Mouse (Mus musculus): ENCODE results near the gene Spin4. TPM values are rescaled to one million over a fixed set of nuclear protein-coding genes. Genes with fewer than 3 reads are reported as not detected.

The Spin4 gene
- total and polyA plus RNA-seq, 3 experiments = 0.41 to 1.8 (median 0.98) TPM

DNA sequence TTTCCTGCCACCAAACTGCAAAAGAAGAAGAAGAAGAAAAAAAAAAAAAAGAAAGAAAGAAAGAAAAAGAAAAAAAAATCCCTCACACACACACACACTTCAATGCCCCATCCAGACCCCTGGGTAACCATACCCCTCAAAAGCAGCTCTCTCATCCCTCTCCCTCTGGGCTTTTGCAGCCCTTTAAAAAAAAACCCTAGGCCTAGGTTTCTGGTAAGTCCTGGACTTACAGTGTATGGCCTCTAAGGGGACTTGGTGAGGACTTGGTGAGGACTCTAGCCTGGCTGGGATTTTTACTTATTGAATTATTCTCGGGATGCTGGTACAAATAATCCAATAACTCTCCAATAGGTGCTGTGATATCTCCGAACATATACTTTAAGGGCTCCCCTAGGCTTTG lies 35.6 kb downstream of the Spin4 start:
- no peaks in the 10 kb centered on the region for H3K9me3 ChIP-seq (replicated peaks; ENCODE audit: low read length)
- H3K27me3 ChIP-seq (replicated peaks) = no peaks in the 10 kb centered on the region
- H3K4me2 ChIP-seq (ENCODE audit: insufficient read depth, low read depth, poor library complexity, severe bottlenecking) = no peak overlapping the region
- no peak for DNase-seq (ENCODE audit: extremely low read depth)
- in situ Hi-C loops (cut with MboI; ENCODE audit: low pct_ligation_motif_present, low pct_unique_long_range_greater_than_20kb, low sequenced_read_pairs) (no loop called here), dilution Hi-C loops (cut with MboI; ENCODE audit: extremely low pct_ligation_motif_present, extremely low pct_unique_long_range_greater_than_20kb, low sequenced_read_pairs) (no loop called here)
- H3K79me2 ChIP-seq (replicated peaks; ENCODE audit: control insufficient read depth, extremely low read depth, insufficient read depth, poor library complexity, severe bottlenecking) = no peaks in the 10 kb centered on the region
- H3K4me3 ChIP-seq (replicated peaks in 1 of 3; ENCODE audit: low read depth in 2 of 3, low read length in 2 of 3, poor library complexity in 1 of 3) = no peak overlapping the region
- H3K27ac ChIP-seq (ENCODE audit: insufficient read depth, low read depth) = no peak overlapping the region
- no peaks in the 10 kb centered on the region for H3K4me1 ChIP-seq (ENCODE audit: control insufficient read depth in 1 of 2, insufficient read depth in 2 of 2)
- no peaks in the 10 kb centered on the region for H3K36me3 ChIP-seq (replicated peaks in 1 of 2; ENCODE audit: control insufficient read depth in 1 of 2, insufficient read depth in 1 of 2, low read length in 1 of 2)
- no peak overlapping the region for H3K9ac ChIP-seq (ENCODE audit: insufficient read depth, low read depth)
- TF ChIP-seq MEF2A (IDR thresholded peaks at IDR 0.05; ENCODE audit: borderline replicate concordance, low read depth, low read length) (no peak), USF1 (IDR thresholded peaks at IDR 0.05; ENCODE audit: low read depth, low read length) (no peak), KAT2A (IDR thresholded peaks at IDR 0.05; ENCODE audit: insufficient replicate concordance, low read length) (no peak), GABPA (IDR thresholded peaks at IDR 0.05; ENCODE audit: insufficient replicate concordance, low read depth, low read length) (no peak)

GRCm38 (mm10) chrX:94990080-94990825 lies 36.2 kb downstream of the Spin4 start:
- Histone ChIP-seq H3K27me3 (replicated peaks) (no peaks in the 10 kb centered on the region), H3K27ac (ENCODE audit: insufficient read depth, low read depth) (no peak overlapping the region), H3K36me3 (replicated peaks in 1 of 2; ENCODE audit: control insufficient read depth in 1 of 2, insufficient read depth in 1 of 2, low read length in 1 of 2) (no peaks in the 10 kb centered on the region), H3K4me1 (ENCODE audit: control insufficient read depth in 1 of 2, insufficient read depth in 2 of 2) (no peaks in the 10 kb centered on the region), H3K4me2 (ENCODE audit: insufficient read depth, low read depth, poor library complexity, severe bottlenecking) (no peak overlapping the region), H3K4me3 (replicated peaks in 1 of 3; ENCODE audit: low read depth in 2 of 3, low read length in 2 of 3, poor library complexity in 1 of 3) (no peak overlapping the region), H3K79me2 (replicated peaks; ENCODE audit: control insufficient read depth, extremely low read depth, insufficient read depth, poor library complexity, severe bottlenecking) (no peaks in the 10 kb centered on the region), H3K9me3 (replicated peaks; ENCODE audit: low read length) (no peaks in the 10 kb centered on the region), H3K9ac (ENCODE audit: insufficient read depth, low read depth) (no peak overlapping the region)
- dilution Hi-C loops (cut with MboI; ENCODE audit: extremely low pct_ligation_motif_present, extremely low pct_unique_long_range_greater_than_20kb, low sequenced_read_pairs) (no loop called here), in situ Hi-C loops (cut with MboI; ENCODE audit: low pct_ligation_motif_present, low pct_unique_long_range_greater_than_20kb, low sequenced_read_pairs) (no loop called here)
- no peak for DNase-seq (ENCODE audit: extremely low read depth)
- TF ChIP-seq MAZ (IDR thresholded peaks at IDR 0.05; ENCODE audit: low read depth, low read length) (no peak), USF1 (IDR thresholded peaks at IDR 0.05; ENCODE audit: low read depth, low read length) (no peak), TCF12 (IDR thresholded peaks at IDR 0.05; ENCODE audit: low read depth, low read length) (no peak), CTCF (conservative IDR thresholded peaks at IDR 0.05 in 1 of 2, IDR thresholded peaks at IDR 0.05 in 1 of 2; ENCODE audit: low read depth in 2 of 2, low read length in 2 of 2) (no peak), TBP (conservative IDR thresholded peaks at IDR 0.05; ENCODE audit: low read depth, low read length) (no peak), ZKSCAN1 (IDR thresholded peaks at IDR 0.05; ENCODE audit: borderline replicate concordance, low read depth, low read length) (no peak), RAD21 (IDR thresholded peaks at IDR 0.05; ENCODE audit: low read depth, low read length) (no peak), MXI1 (IDR thresholded peaks at IDR 0.05; ENCODE audit: low read depth, low read length) (no peak), E2F4 (IDR thresholded peaks at IDR 0.05; ENCODE audit: insufficient replicate concordance, low read depth, low read length) (no peak), PAX5 (IDR thresholded peaks at IDR 0.05; ENCODE audit: low read length) (no peak), SMC3 (IDR thresholded peaks at IDR 0.05; ENCODE audit: low read depth, low read length) (no peak), MYC (IDR thresholded peaks at IDR 0.05; ENCODE audit: low read depth, low read length) (no peak)

Other genes starting within 250 kb of the Spin4 start
- 0.42 and 0.64 TPM in 2 replicates for gene Arhgef9, start 170.2 kb upstream of the Spin4 start, total RNA-seq (2012; rRNA removed)
- gene Arhgef9, start 170.2 kb upstream of the Spin4 start, total RNA-seq (2014; rRNA removed) = 0.39 and 0.58 TPM in 2 replicates
- gene Arhgef9, start 170.2 kb upstream of the Spin4 start, polyA plus RNA-seq (2012; ENCODE audit: insufficient read length, low read depth) = 0.73 and 0.95 TPM in 2 replicates